Mouse (Mus musculus) G1E (cell line): ENCODE measurements around the gene Cnpy1.

Experiments used
- CTCF ChIP-seq: IDR thresholded peaks from 2 replicates; pipeline ENCODE4 v1.5.1; 2012; ENCODE audit warnings: low read depth, low read length, inconsistent platforms, mixed read lengths
- GATA1 ChIP-seq: IDR thresholded peaks from 2 replicates; pipeline ENCODE4 v1.6.1; 2012; ENCODE audit warnings: borderline replicate concordance, low read length, inconsistent platforms, mixed read lengths

GRCm38 (mm10) chr5:28245574-28245973 lies at the start of gene Cnpy1:
- TF ChIP-seq CTCF (no peak), GATA1 (no peak)
